Mouse (Mus musculus): Measurements from ENCODE around the gene Otop2. TPM values are rescaled to one million over a fixed set of nuclear protein-coding genes. Genes with fewer than 3 reads are reported as not detected.

The Otop2 gene
- polyA plus RNA-seq, 1 experiment: not detected

DNA sequence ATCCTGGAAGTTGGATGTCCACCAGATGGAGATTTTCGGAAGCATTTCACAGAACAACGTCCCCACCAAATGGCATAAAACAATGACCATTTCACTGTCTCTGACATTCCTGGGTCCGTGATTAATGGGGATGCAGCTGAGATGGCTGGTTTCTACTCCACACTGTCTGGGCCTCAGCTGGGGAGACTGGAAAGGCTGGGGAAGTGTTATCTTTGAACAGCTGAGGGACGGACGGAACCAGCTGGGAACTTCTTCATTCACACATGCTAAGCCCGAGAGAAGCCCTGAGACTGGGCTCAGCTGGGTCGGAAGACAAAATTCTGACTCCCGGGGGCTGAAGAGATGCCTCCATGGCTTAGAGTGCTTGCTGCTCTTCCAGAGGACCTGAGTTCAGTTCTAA lies 64.4 kb downstream of the Otop2 start:
- Histone ChIP-seq H3K4me3 (ENCODE audit: insufficient read depth, low read length) (no peak overlapping the region), H3K4me1 (ENCODE audit: control insufficient read depth, insufficient read depth, low read length) (peaks cover 5% of the 10 kb centered on the region), H3K27ac (ENCODE audit: insufficient read depth, low read depth, low read length) (no peak overlapping the region)
- TF ChIP-seq POLR2A (IDR thresholded peaks at IDR 0.05; ENCODE audit: borderline replicate concordance, low read depth, low read length) (no peak), CTCF (IDR thresholded peaks at IDR 0.05; ENCODE audit: low read depth, low read length) (no peak)

DNA sequence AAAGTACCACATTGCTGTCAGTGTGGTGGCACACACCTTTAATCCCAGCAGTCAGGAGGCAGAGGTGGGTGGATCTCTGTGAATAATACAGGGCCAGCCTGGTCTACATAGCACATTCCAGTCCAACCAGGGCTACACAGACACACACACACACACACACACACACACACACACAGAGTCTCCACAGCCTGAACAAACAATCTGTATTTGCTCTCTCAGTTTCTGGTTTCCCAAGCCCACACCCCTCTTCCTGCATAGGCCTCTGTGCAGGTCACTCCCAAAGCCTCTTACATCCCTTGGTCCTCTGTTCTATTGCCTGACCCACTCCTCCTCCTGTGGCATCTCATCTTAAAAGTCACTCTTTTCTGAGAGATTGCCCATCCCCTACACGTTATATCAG lies 65.1 kb downstream of the Otop2 start:
- H3K4me1 ChIP-seq (ENCODE audit: control insufficient read depth, insufficient read depth, low read length): peaks cover 5% of the 10 kb centered on the region
- no peak overlapping the region for H3K27ac ChIP-seq (ENCODE audit: insufficient read depth, low read depth, low read length)
- TF ChIP-seq POLR2A (IDR thresholded peaks at IDR 0.05; ENCODE audit: borderline replicate concordance, low read depth, low read length) (no peak), CTCF (IDR thresholded peaks at IDR 0.05; ENCODE audit: low read depth, low read length) (no peak)
- no peak overlapping the region for H3K4me3 ChIP-seq (ENCODE audit: insufficient read depth, low read length)

DNA sequence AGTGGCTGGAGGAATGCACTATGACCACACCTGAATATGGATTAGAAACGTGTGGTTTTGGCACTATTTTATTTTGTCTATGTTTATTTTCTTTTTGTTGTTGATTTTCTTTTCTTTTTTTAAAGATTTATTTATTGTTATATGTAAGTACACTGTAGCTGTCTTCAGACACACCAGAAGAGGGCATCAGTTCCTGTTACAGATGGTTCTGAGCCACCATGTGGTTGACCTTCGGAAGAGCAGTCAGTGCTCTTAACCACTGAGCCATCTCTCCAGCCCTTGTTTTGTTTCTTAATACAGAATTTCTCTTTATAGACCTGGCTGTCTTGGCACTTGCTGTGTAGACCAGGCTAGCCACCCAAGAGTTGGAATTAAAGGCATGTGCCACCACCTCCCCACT lies 65.8 kb downstream of the Otop2 start:
- TF ChIP-seq CTCF (IDR thresholded peaks at IDR 0.05; ENCODE audit: low read depth, low read length) (no peak), POLR2A (IDR thresholded peaks at IDR 0.05; ENCODE audit: borderline replicate concordance, low read depth, low read length) (no peak)
- H3K27ac ChIP-seq (ENCODE audit: insufficient read depth, low read depth, low read length): no peak overlapping the region
- H3K4me3 ChIP-seq (ENCODE audit: insufficient read depth, low read length): no peak overlapping the region
- H3K4me1 ChIP-seq (ENCODE audit: control insufficient read depth, insufficient read depth, low read length): peaks cover 4% of the 10 kb centered on the region

DNA sequence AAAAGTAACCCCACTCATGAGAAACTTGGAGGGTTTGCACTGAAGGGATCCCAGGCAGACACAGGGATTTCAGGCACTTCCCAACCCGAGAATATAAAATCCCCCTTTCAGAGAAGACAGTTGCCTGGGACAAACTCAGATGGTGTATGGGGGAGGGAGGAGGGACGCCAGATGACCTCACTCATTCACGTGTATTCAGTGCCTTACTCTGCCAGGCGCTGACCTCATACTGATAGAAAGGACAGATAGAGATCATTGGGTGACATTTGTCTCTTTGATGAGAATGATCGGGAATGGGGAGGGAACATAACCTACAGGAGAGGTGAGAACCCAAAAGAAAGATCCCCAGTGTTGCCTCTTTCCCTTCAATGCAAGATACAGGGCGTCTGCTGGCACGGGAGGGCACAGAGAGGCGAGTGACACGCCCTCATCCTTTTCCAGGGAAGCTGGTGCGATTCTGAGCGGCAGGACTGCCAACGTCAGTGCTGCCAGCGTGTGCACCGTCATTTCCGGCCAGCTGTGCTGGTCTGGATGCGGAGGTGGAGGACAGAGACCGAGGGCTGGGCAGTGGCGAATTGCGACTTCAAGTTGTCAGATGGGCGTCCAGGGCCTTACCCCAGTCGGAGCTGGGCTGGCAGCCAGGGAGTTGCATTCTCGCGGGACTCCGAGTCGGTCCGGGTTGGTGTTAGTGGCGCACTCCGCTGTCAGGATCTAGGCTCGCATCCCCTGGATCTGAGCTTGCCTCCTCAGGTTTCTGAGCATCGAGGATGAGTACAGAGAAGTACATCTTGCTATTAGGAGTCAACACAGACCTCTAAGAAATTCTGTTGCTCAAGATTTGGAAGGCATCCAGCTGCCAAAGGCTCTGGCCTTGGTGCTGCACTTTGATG lies 67.1 kb downstream of the Otop2 start:
- H3K27ac ChIP-seq (ENCODE audit: insufficient read depth, low read depth, low read length): no peak overlapping the region
- no peak for TF ChIP-seq CTCF (IDR thresholded peaks at IDR 0.05; ENCODE audit: low read depth, low read length)
- TF ChIP-seq POLR2A (IDR thresholded peaks at IDR 0.05; ENCODE audit: borderline replicate concordance, low read depth, low read length): no peak
- peaks cover 3% of the 10 kb centered on the region for H3K4me1 ChIP-seq (ENCODE audit: control insufficient read depth, insufficient read depth, low read length)
- H3K4me3 ChIP-seq (ENCODE audit: insufficient read depth, low read length): peak overlapping the region; percentile 11

DNA sequence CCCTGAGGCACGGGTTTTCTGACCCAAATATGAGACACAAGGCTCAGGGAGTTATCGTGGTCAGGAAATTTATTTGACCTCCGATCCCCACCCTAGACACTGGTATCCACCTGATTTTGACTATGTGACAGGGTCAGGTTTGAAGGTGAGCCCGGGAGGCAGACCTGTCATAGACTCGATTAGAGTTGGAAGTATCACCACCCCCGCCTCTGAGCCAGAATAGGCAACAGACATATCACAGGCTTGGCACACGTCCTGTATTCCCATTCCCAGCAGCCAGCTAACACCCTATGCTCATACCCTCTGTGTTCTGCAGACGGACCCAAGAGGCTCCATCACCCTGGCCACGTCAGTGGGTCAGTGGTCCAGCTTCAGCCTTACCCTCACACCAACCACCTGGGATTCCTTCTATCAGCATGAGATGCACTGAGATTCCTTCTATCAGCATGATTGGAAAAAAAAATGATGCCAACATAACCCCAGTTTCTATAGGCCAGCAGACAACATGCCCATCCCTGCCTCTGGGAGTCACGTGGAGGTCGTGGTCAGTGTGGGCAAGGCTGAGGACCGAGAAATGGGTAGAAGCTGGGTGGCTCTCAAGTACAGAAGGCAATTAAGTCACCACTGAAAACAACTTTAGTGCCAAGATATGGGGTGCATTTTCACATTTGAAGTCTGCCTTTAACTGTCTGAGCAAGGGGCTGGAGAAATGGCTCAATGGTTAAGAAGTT lies 67.9 kb downstream of the Otop2 start:
- Histone ChIP-seq H3K4me1 (ENCODE audit: control insufficient read depth, insufficient read depth, low read length) (peaks cover 3% of the 10 kb centered on the region), H3K27ac (ENCODE audit: insufficient read depth, low read depth, low read length) (no peak overlapping the region), H3K4me3 (ENCODE audit: insufficient read depth, low read length) (no peak overlapping the region)
- TF ChIP-seq POLR2A (IDR thresholded peaks at IDR 0.05; ENCODE audit: borderline replicate concordance, low read depth, low read length) (no peak), CTCF (IDR thresholded peaks at IDR 0.05; ENCODE audit: low read depth, low read length) (no peak)

DNA sequence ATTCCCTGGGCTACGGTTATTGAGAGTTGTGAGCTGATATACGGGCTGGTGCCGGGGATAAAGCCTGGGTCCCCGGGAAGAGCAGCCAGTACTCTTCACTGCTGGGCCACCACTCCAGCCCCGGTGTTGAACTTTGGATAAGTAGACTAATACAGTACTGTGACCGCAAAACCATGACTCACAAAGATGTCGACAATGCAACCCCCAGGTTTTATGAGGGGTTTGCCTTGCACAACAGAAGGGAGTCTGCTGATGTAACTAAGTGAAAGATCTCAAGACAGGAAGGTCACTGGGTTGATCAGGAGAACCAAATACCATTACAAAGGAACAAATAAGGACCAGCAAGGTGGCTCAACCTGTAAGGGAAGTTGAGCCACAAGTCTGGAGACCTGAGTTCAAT lies 69.8 kb downstream of the Otop2 start:
- TF ChIP-seq CTCF (IDR thresholded peaks at IDR 0.05; ENCODE audit: low read depth, low read length) (no peak), POLR2A (IDR thresholded peaks at IDR 0.05; ENCODE audit: borderline replicate concordance, low read depth, low read length) (no peak)
- H3K4me3 ChIP-seq (ENCODE audit: insufficient read depth, low read length): no peak overlapping the region
- H3K4me1 ChIP-seq (ENCODE audit: control insufficient read depth, insufficient read depth, low read length): peaks cover 3% of the 10 kb centered on the region

DNA sequence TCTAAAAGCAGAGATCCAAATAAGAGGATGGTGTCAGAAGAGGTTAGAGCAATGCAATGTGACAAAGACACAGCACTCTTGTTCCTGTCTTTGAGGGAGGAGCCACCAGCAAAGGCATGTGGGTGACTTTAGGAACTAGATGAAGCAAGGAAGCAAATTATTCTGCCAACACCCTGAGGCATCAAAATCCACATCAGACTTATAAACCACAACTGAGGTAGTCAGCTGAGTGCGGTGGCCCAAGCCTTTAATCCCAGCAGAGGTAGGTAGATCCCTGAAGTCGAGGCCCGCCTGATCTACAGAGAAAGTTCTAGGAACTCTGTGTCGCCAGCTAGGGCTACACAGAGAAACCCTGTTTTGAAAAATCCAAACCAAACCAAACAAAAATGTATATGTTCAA lies 70.3 kb downstream of the Otop2 start:
- Histone ChIP-seq H3K4me3 (ENCODE audit: insufficient read depth, low read length) (no peak overlapping the region), H3K27ac (ENCODE audit: insufficient read depth, low read depth, low read length) (no peak overlapping the region), H3K4me1 (ENCODE audit: control insufficient read depth, insufficient read depth, low read length) (peaks cover 4% of the 10 kb centered on the region)
- TF ChIP-seq POLR2A (IDR thresholded peaks at IDR 0.05; ENCODE audit: borderline replicate concordance, low read depth, low read length) (no peak), CTCF (IDR thresholded peaks at IDR 0.05; ENCODE audit: low read depth, low read length) (no peak)

More for the DNA sequence above, 69.8 kb downstream of the Otop2 start:
- no peak overlapping the region for H3K27ac ChIP-seq (ENCODE audit: insufficient read depth, low read depth, low read length)

DNA sequence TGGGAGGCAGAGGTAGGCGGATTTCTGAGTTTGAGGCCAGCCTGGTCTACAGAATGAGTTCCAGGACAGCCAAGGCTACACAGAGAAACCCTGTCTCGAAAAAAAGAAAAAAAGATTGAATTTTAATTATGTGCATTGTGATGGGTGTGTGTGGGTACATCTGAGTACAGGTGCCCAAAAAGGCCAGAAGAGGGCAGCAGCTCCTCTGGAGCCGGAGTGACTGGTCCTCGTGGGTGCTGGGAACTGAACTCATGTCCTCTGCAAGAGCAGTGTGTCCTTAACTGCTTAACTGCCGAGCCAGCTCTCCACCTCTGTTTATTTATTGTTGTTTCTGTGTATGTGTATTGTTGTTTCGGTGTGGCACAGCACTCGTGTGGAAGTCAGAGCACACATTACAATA lies 70.9 kb downstream of the Otop2 start:
- H3K4me3 ChIP-seq (ENCODE audit: insufficient read depth, low read length): no peak overlapping the region
- H3K27ac ChIP-seq (ENCODE audit: insufficient read depth, low read depth, low read length): no peak overlapping the region
- TF ChIP-seq CTCF (IDR thresholded peaks at IDR 0.05; ENCODE audit: low read depth, low read length) (no peak), POLR2A (IDR thresholded peaks at IDR 0.05; ENCODE audit: borderline replicate concordance, low read depth, low read length) (no peak)
- H3K4me1 ChIP-seq (ENCODE audit: control insufficient read depth, insufficient read depth, low read length): peaks cover 5% of the 10 kb centered on the region

DNA sequence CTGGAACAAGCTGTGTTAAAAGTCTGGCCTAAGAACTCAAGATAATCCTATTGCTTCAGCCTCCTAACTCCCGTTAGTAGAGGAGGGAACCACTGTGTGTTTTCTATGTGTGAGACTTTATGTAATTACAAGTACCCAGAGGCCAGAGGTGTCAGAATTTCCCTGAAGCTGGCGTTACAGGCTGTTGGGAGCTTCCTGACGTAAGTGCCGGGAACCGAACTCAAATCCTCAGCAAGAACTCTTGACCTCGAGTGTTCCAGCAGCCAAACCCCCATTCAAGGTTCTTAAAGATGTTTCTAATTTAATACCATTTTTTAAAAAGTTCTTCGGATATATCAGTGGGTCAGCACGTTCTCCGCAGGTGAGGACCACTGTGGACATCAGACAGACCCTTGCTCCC lies 74.3 kb downstream of the Otop2 start:
- Histone ChIP-seq H3K4me1 (ENCODE audit: control insufficient read depth, insufficient read depth, low read length) (peaks cover 2% of the 10 kb centered on the region; the same call in 1 of the 2 replicates), H3K27ac (ENCODE audit: insufficient read depth, low read depth, low read length) (no peak overlapping the region), H3K4me3 (ENCODE audit: insufficient read depth, low read length) (no peak overlapping the region)
- TF ChIP-seq POLR2A (IDR thresholded peaks at IDR 0.05; ENCODE audit: borderline replicate concordance, low read depth, low read length) (no peak), CTCF (IDR thresholded peaks at IDR 0.05; ENCODE audit: low read depth, low read length) (no peak)

Other genes starting within 250 kb of the Otop2 start
- gene Cd300e, start 245.0 kb upstream of the Otop2 start, polyA plus RNA-seq (2012; ENCODE audit: insufficient read depth, insufficient read length, missing spikeins): 10.0 and 11.1 TPM in 2 replicates
- gene Rab37, start 215.7 kb upstream of the Otop2 start, polyA plus RNA-seq (2012; ENCODE audit: insufficient read depth, insufficient read length, missing spikeins): not detected in 2 replicates
- 1.9 and 2.9 TPM in 2 replicates for gene Cd300lf, start 173.2 kb upstream of the Otop2 start, polyA plus RNA-seq (2012; ENCODE audit: insufficient read depth, insufficient read length, missing spikeins)
- gene Slc9a3r1, start 143.8 kb upstream of the Otop2 start, polyA plus RNA-seq (2012; ENCODE audit: insufficient read depth, insufficient read length, missing spikeins): 76.2 and 78.8 TPM in 2 replicates
- 40.2 and 42.7 TPM in 2 replicates for gene Tmem104, start 119.7 kb upstream of the Otop2 start, polyA plus RNA-seq (2012; ENCODE audit: insufficient read depth, insufficient read length, missing spikeins)
- 23.5 and 24.0 TPM in 2 replicates for gene Nat9, start 119.3 kb upstream of the Otop2 start, polyA plus RNA-seq (2012; ENCODE audit: insufficient read depth, insufficient read length, missing spikeins)
- gene Grin2c, start 39.9 kb upstream of the Otop2 start, polyA plus RNA-seq (2012; ENCODE audit: insufficient read depth, insufficient read length, missing spikeins): not detected in 2 replicates
- 7.8 and 9.6 TPM in 2 replicates for gene Fdxr, start 30.1 kb upstream of the Otop2 start, polyA plus RNA-seq (2012; ENCODE audit: insufficient read depth, insufficient read length, missing spikeins)
- gene Fads6, start 9.5 kb upstream of the Otop2 start, polyA plus RNA-seq (2012; ENCODE audit: insufficient read depth, insufficient read length, missing spikeins): 1.5 and 1.9 TPM in 2 replicates
- gene Ush1g, start 14.9 kb downstream of the Otop2 start, polyA plus RNA-seq (2012; ENCODE audit: insufficient read depth, insufficient read length, missing spikeins): not detected in 2 replicates
- gene Otop3, start 27.6 kb downstream of the Otop2 start, polyA plus RNA-seq (2012; ENCODE audit: insufficient read depth, insufficient read length, missing spikeins): not detected in 2 replicates
- 0.78 TPM in 1 of 2 replicates, not detected in the other for gene Hid1, start 60.6 kb downstream of the Otop2 start, polyA plus RNA-seq (2012; ENCODE audit: insufficient read depth, insufficient read length, missing spikeins)
- 0.15 and 0.64 TPM in 2 replicates for gene Cdr2l, start 74.8 kb downstream of the Otop2 start, polyA plus RNA-seq (2012; ENCODE audit: insufficient read depth, insufficient read length, missing spikeins)
- gene Mrpl58, start 96.6 kb downstream of the Otop2 start, polyA plus RNA-seq (2012; ENCODE audit: insufficient read depth, insufficient read length, missing spikeins): 38.2 and 49.0 TPM in 2 replicates
- 393 and 435 TPM in 2 replicates for gene Atp5h, start 112.8 kb downstream of the Otop2 start, polyA plus RNA-seq (2012; ENCODE audit: insufficient read depth, insufficient read length, missing spikeins)
- gene Kctd2, start 113.0 kb downstream of the Otop2 start, polyA plus RNA-seq (2012; ENCODE audit: insufficient read depth, insufficient read length, missing spikeins): 27.0 and 28.0 TPM in 2 replicates
- gene Trim80, start 133.4 kb downstream of the Otop2 start, polyA plus RNA-seq (2012; ENCODE audit: insufficient read depth, insufficient read length, missing spikeins): not detected in 2 replicates
- not detected in 2 replicates for gene Slc16a5, start 155.3 kb downstream of the Otop2 start, polyA plus RNA-seq (2012; ENCODE audit: insufficient read depth, insufficient read length, missing spikeins)
- 31.1 and 35.2 TPM in 2 replicates for gene Armc7, start 168.5 kb downstream of the Otop2 start, polyA plus RNA-seq (2012; ENCODE audit: insufficient read depth, insufficient read length, missing spikeins)
- gene Nt5c, start 184.7 kb downstream of the Otop2 start, polyA plus RNA-seq (2012; ENCODE audit: insufficient read depth, insufficient read length, missing spikeins): 66.3 and 79.3 TPM in 2 replicates
- gene Jpt1, start 207.2 kb downstream of the Otop2 start, polyA plus RNA-seq (2012; ENCODE audit: insufficient read depth, insufficient read length, missing spikeins): 166 and 168 TPM in 2 replicates
- 303 and 332 TPM in 2 replicates for gene Sumo2, start 229.1 kb downstream of the Otop2 start, polyA plus RNA-seq (2012; ENCODE audit: insufficient read depth, insufficient read length, missing spikeins)

Data from bone marrow macrophage, adult 2 months (primary cell).